Mouse (Mus musculus): ENCODE data around the gene Tas2r124. TPM values are rescaled to one million over a fixed set of nuclear protein-coding genes. Genes with fewer than 3 reads are reported as not detected.

Gene Tas2r124
- polyA plus RNA-seq (2014; fragmentation: Illumina TruSeq; extraction: RNeasy Lipid Tissue Mini Kit (QIAGEN cat#74804); ENCODE audit: low read depth, low replicate concordance), result not detected

DNA sequence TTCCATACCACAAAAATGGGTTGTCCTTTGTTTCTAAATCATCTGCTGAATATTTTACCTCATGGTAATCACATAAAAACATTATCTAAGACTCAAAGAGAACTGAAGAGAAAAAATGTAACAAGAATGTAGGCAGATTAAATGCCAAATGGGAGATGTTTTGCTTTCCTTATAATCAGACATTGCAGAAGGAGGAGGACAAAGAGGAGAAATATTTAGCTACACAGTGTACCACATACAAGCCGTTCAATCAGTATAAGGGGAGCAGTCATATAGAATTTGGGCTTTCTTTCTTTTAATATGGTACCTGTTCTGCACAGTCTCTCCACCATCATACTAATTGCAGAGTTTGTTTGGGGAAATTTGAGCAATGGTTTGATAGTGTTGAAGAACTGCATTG is at the start of gene Tas2r124:
Tas2r124 (plus strand) TSS at position 301 of the 400 bp plus-strand sequence.

DNA sequence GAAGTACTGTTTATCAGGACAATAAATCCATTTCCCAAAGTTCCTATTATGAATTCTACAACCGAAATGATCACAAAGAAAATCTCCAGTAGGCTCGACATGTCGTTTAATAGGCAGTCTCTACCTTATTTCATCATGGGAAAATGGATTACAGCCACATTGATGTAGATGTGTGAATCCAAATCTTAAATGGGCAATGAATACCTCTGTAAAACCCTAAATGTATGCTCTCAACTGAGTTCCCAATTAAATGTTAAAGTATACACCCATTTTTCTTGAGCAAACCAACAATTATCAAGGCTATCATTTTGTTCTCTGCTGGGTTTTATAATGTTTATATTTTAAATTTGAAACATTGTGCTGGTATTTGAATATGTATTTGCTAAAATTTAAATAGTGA is 42.7 kb upstream of the Tas2r124 start, which contains the start of gene Tas2r122:
Tas2r122 (minus strand) TSS at position 101 of the 400 bp plus-strand sequence.

DNA sequence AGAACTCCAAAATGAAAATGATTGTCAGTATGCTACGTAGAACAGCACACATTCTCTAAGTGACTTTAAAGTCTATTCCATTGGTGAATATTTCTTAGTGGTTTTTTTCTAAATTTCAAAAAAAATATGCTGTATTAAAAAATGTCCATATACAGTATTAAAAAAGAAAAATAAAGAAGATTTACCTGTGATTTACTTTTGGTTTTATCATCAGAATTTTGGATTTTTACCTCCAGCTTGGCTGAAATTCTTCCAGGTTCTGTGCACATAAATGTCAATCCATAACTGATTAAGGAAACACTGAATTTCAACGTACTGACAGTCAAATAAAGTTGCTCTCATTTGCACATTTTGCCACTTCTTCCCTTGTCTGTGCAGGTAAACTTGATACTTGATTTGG is 16.6 kb upstream of the Tas2r124 start, which contains the start of gene Tas2r115:
Tas2r115 (minus strand) TSS at position 101 of the 400 bp plus-strand sequence.

DNA sequence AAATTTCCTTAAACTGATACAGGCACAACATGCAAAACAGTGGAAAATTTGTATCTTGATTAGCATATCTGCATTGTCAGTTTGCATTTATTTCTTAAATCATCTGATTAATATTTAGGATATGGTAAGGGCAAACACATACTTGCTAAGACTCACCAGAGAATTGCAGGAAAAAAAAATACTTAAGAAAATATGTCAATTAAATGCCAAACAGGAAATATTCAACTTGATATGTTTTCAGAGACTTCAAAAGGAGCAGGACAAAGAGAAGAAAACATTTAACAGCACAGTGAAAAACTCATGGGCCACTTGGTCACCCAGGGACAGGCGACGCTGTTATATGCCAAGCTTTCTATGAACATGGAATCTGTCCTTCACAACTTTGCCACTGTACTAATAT is 7.3 kb downstream of the Tas2r124 start, which contains the start of gene Tas2r102:
Tas2r102 (plus strand) TSS at position 301 of the 400 bp plus-strand sequence.

DNA sequence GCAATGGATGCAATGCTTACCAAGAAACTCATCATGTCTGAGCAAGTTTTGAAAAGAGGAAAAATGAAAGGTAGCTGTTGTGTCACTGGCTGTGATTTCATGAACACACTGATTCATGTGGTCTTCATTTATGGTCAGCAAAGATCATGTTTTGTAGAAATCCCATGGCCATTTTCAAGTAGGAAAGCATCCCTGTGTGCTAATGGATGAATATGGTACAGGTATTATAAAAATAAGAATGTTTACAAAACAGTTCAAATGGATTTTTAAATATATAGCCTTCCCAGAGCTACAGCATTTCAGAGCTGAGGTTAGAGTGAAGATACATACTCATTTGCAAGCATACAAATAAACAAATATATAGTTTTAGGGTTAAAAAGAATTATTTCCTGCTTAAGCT is 23.5 kb downstream of the Tas2r124 start, which contains the start of gene Tas2r136:
Tas2r136 (minus strand) TSS at position 101 of the 400 bp plus-strand sequence.

DNA sequence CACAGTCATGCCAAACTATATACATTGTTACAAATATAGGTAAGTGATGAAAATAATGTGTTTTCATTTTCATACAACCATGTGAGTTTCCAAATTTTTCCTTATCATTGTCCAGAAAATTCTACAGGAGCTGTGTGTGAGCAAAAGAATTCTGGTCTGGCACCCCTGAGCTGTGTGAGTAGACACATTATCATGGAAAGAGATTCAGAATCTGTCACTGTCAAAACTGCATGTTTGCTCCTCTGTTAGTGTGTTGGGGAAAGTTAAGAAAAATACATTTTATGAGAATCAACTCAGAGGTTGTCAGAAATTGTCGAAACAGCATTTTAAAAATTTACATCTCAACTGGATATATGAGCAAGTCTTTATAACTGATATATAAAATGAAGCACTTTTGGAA is 48.0 kb downstream of the Tas2r124 start, which contains the start of gene Tas2r117:
Tas2r117 (plus strand) TSS at position 301 of the 400 bp plus-strand sequence.

Other genes with a start within 250 kb of the Tas2r124 start
- gene Prh1, start 184.9 kb upstream of the Tas2r124 start, polyA plus RNA-seq (2014; fragmentation: Illumina TruSeq; extraction: RNeasy Lipid Tissue Mini Kit (QIAGEN cat#74804); ENCODE audit: low read depth, low replicate concordance), result not detected
- gene Prp2, start 158.8 kb upstream of the Tas2r124 start, polyA plus RNA-seq (2014; fragmentation: Illumina TruSeq; extraction: RNeasy Lipid Tissue Mini Kit (QIAGEN cat#74804); ENCODE audit: low read depth, low replicate concordance), result not detected
- gene A630073D07Rik, start 103.2 kb upstream of the Tas2r124 start, polyA plus RNA-seq (2014; fragmentation: Illumina TruSeq; extraction: RNeasy Lipid Tissue Mini Kit (QIAGEN cat#74804); ENCODE audit: low read depth, low replicate concordance), result not detected
- gene Tas2r120, start 97.8 kb upstream of the Tas2r124 start, polyA plus RNA-seq (2014; fragmentation: Illumina TruSeq; extraction: RNeasy Lipid Tissue Mini Kit (QIAGEN cat#74804); ENCODE audit: low read depth, low replicate concordance), result not detected
- not detected for gene Tas2r121, start 53.7 kb upstream of the Tas2r124 start, polyA plus RNA-seq (2014; fragmentation: Illumina TruSeq; extraction: RNeasy Lipid Tissue Mini Kit (QIAGEN cat#74804); ENCODE audit: low read depth, low replicate concordance)
- gene Tas2r122, start 42.8 kb upstream of the Tas2r124 start, polyA plus RNA-seq (2014; fragmentation: Illumina TruSeq; extraction: RNeasy Lipid Tissue Mini Kit (QIAGEN cat#74804); ENCODE audit: low read depth, low replicate concordance), result not detected
- gene Tas2r115, start 16.7 kb upstream of the Tas2r124 start, polyA plus RNA-seq (2014; fragmentation: Illumina TruSeq; extraction: RNeasy Lipid Tissue Mini Kit (QIAGEN cat#74804); ENCODE audit: low read depth, low replicate concordance), result not detected
- gene Tas2r102, start 7.4 kb downstream of the Tas2r124 start, polyA plus RNA-seq (2014; fragmentation: Illumina TruSeq; extraction: RNeasy Lipid Tissue Mini Kit (QIAGEN cat#74804); ENCODE audit: low read depth, low replicate concordance), result not detected
- gene Tas2r136, start 23.4 kb downstream of the Tas2r124 start, polyA plus RNA-seq (2014; fragmentation: Illumina TruSeq; extraction: RNeasy Lipid Tissue Mini Kit (QIAGEN cat#74804); ENCODE audit: low read depth, low replicate concordance), result not detected
- gene Tas2r117, start 48.1 kb downstream of the Tas2r124 start, polyA plus RNA-seq (2014; fragmentation: Illumina TruSeq; extraction: RNeasy Lipid Tissue Mini Kit (QIAGEN cat#74804); ENCODE audit: low read depth, low replicate concordance), result not detected
- gene Tas2r123, start 92.4 kb downstream of the Tas2r124 start, polyA plus RNA-seq (2014; fragmentation: Illumina TruSeq; extraction: RNeasy Lipid Tissue Mini Kit (QIAGEN cat#74804); ENCODE audit: low read depth, low replicate concordance), result not detected
- not detected for gene Tas2r116, start 100.7 kb downstream of the Tas2r124 start, polyA plus RNA-seq (2014; fragmentation: Illumina TruSeq; extraction: RNeasy Lipid Tissue Mini Kit (QIAGEN cat#74804); ENCODE audit: low read depth, low replicate concordance)
- gene Tas2r110, start 113.3 kb downstream of the Tas2r124 start, polyA plus RNA-seq (2014; fragmentation: Illumina TruSeq; extraction: RNeasy Lipid Tissue Mini Kit (QIAGEN cat#74804); ENCODE audit: low read depth, low replicate concordance), result not detected
- not detected for gene Tas2r113, start 138.3 kb downstream of the Tas2r124 start, polyA plus RNA-seq (2014; fragmentation: Illumina TruSeq; extraction: RNeasy Lipid Tissue Mini Kit (QIAGEN cat#74804); ENCODE audit: low read depth, low replicate concordance)
- gene Tas2r125, start 154.9 kb downstream of the Tas2r124 start, polyA plus RNA-seq (2014; fragmentation: Illumina TruSeq; extraction: RNeasy Lipid Tissue Mini Kit (QIAGEN cat#74804); ENCODE audit: low read depth, low replicate concordance), result not detected
- not detected for gene Tas2r129, start 196.4 kb downstream of the Tas2r124 start, polyA plus RNA-seq (2014; fragmentation: Illumina TruSeq; extraction: RNeasy Lipid Tissue Mini Kit (QIAGEN cat#74804); ENCODE audit: low read depth, low replicate concordance)
- not detected for gene Tas2r131, start 203.2 kb downstream of the Tas2r124 start, polyA plus RNA-seq (2014; fragmentation: Illumina TruSeq; extraction: RNeasy Lipid Tissue Mini Kit (QIAGEN cat#74804); ENCODE audit: low read depth, low replicate concordance)
- not detected for gene Tas2r109, start 226.2 kb downstream of the Tas2r124 start, polyA plus RNA-seq (2014; fragmentation: Illumina TruSeq; extraction: RNeasy Lipid Tissue Mini Kit (QIAGEN cat#74804); ENCODE audit: low read depth, low replicate concordance)

All from liver, adult 10 weeks (tissue).